Mouse (Mus musculus) testis, adult 2 months (tissue): ENCODE measurements around the gene Plekhg1.

ENCODE experiments used
- CTCF ChIP-seq: fragments of 200-500 bp; IDR thresholded peaks from 2 replicates; pipeline ENCODE4 v1.5.1; 2012; ENCODE audit warnings: low read depth, mild to moderate bottlenecking, inconsistent platforms, low read length, moderate library complexity; ENCODE audit not compliant: control insufficient read depth, insufficient read depth, insufficient replicate concordance
- POLR2A ChIP-seq: fragments of 200-500 bp; IDR thresholded peaks from 2 replicates; pipeline ENCODE4 v1.6.1; 2012; ENCODE audit warnings: low read depth, mild to moderate bottlenecking, inconsistent platforms, low read length, moderate library complexity; ENCODE audit not compliant: control insufficient read depth

- TF ChIP-seq CTCF: no peak
- TF ChIP-seq POLR2A: no peak
These were observed 99.7 kb downstream of the Plekhg1 start for GRCm38 (mm10) chr10:3839748-3840432.
